15 mouse cellular contexts compared by ENCODE assay signal in genomic region chr12:98161901-98162300, GRCm38 (mm10).
"Had no signal": no experiment of that assay in that cellular context is flagged by ENCODE, and none has a peak within 500 bp of the region (broad histone marks: within the 10 kb centered on the region; RNA-seq: fewer than 3 reads in every experiment).

No protein-coding gene starts in this region.

- H3K9me3 ChIP-seq: neural tube, embryonic 15.5 days; stomach, embryonic 15.5 days had no signal

- H3K36me3 ChIP-seq: neural tube, embryonic 15.5 days; stomach, embryonic 15.5 days had no signal

- DNase-seq: retina, postnatal 1 day; right cerebral cortex, adult 18-20 months; right cerebral cortex, postnatal 14 days; right cerebral cortex, postnatal 25 days; right cerebral cortex, postnatal 4 days; spleen, adult 18-20 months; thymus, adult 18-20 months; thymus, adult 2 months; thymus, postnatal 14 days; thymus, postnatal 25 days; thymus, postnatal 36 days; thymus, postnatal 4 days had no signal

- H3K9ac ChIP-seq: neural tube, embryonic 15.5 days; stomach, embryonic 15.5 days had no signal

- H3K4me3 ChIP-seq: neural tube, embryonic 15.5 days; stomach, embryonic 15.5 days had no signal

- H3K4me1 ChIP-seq: stomach, embryonic 15.5 days had no signal

- H3K27ac ChIP-seq: neural tube, embryonic 15.5 days; stomach, embryonic 15.5 days; stomach, postnatal 0 days had no signal

- H3K4me2 ChIP-seq: neural tube, embryonic 15.5 days; stomach, embryonic 15.5 days had no signal

- H3K27me3 ChIP-seq: neural tube, embryonic 15.5 days; stomach, embryonic 15.5 days had no signal
